Mouse (Mus musculus): ENCODE data around the gene Grik1. TPM values are rescaled to one million over a fixed set of nuclear protein-coding genes. Genes with fewer than 3 reads are reported as not detected.

Grik1 gene
- polyA plus RNA-seq, 1 experiment = not detected

GRCm38 (mm10) chr16:88111459-88111858 lies 178.6 kb downstream of the Grik1 start:
- TF ChIP-seq CTCF (IDR thresholded peaks at IDR 0.05; ENCODE audit: low read depth, low read length) (no peak), POLR2A (IDR thresholded peaks at IDR 0.05; ENCODE audit: borderline replicate concordance, low read depth, low read length) (no peak)
- H3K4me3 ChIP-seq (ENCODE audit: insufficient read depth, low read length) = no peak overlapping the region

GRCm38 (mm10) chr16:88094206-88094789 lies 195.8 kb downstream of the Grik1 start:
- Histone ChIP-seq H3K27ac (ENCODE audit: insufficient read depth, low read depth, low read length) (no peak overlapping the region), H3K4me3 (ENCODE audit: insufficient read depth, low read length) (no peak overlapping the region), H3K4me1 (ENCODE audit: control insufficient read depth, insufficient read depth, low read length) (no peaks in the 10 kb centered on the region)
- TF ChIP-seq POLR2A (IDR thresholded peaks at IDR 0.05; ENCODE audit: borderline replicate concordance, low read depth, low read length) = no peak
- TF ChIP-seq CTCF (IDR thresholded peaks at IDR 0.05; ENCODE audit: low read depth, low read length) = no peak

More at GRCm38 (mm10) chr16:88111459-88111858, 178.6 kb downstream of the Grik1 start:
- no peak overlapping the region for H3K27ac ChIP-seq (ENCODE audit: insufficient read depth, low read depth, low read length)
- no peaks in the 10 kb centered on the region for H3K4me1 ChIP-seq (ENCODE audit: control insufficient read depth, insufficient read depth, low read length)

GRCm38 (mm10) chr16:88087280-88087679 lies 202.8 kb downstream of the Grik1 start:
- H3K27ac ChIP-seq (ENCODE audit: insufficient read depth, low read depth, low read length) = no peak overlapping the region
- H3K4me1 ChIP-seq (ENCODE audit: control insufficient read depth, insufficient read depth, low read length) = no peaks in the 10 kb centered on the region
- TF ChIP-seq POLR2A (IDR thresholded peaks at IDR 0.05; ENCODE audit: borderline replicate concordance, low read depth, low read length) (no peak), CTCF (IDR thresholded peaks at IDR 0.05; ENCODE audit: low read depth, low read length) (no peak)
- no peak overlapping the region for H3K4me3 ChIP-seq (ENCODE audit: insufficient read depth, low read length)

GRCm38 (mm10) chr16:88074716-88075115 lies 215.3 kb downstream of the Grik1 start:
- TF ChIP-seq CTCF (IDR thresholded peaks at IDR 0.05; ENCODE audit: low read depth, low read length) = no peak
- no peak for TF ChIP-seq POLR2A (IDR thresholded peaks at IDR 0.05; ENCODE audit: borderline replicate concordance, low read depth, low read length)
- H3K4me3 ChIP-seq (ENCODE audit: insufficient read depth, low read length) = no peak overlapping the region
- no peaks in the 10 kb centered on the region for H3K4me1 ChIP-seq (ENCODE audit: control insufficient read depth, insufficient read depth, low read length)
- H3K27ac ChIP-seq (ENCODE audit: insufficient read depth, low read depth, low read length) = no peak overlapping the region

- Histone ChIP-seq H3K4me3 (ENCODE audit: insufficient read depth, low read length) (no peak overlapping the region), H3K4me1 (ENCODE audit: control insufficient read depth, insufficient read depth, low read length) (no peaks in the 10 kb centered on the region), H3K27ac (ENCODE audit: insufficient read depth, low read depth, low read length) (no peak overlapping the region)
- TF ChIP-seq POLR2A (IDR thresholded peaks at IDR 0.05; ENCODE audit: borderline replicate concordance, low read depth, low read length) (no peak), CTCF (IDR thresholded peaks at IDR 0.05; ENCODE audit: low read depth, low read length) (no peak)
These were observed 229.1 kb downstream of the Grik1 start for GRCm38 (mm10) chr16:88060936-88061335.

- Histone ChIP-seq H3K4me3 (ENCODE audit: insufficient read depth, low read length) (no peak overlapping the region), H3K27ac (ENCODE audit: insufficient read depth, low read depth, low read length) (no peak overlapping the region), H3K4me1 (ENCODE audit: control insufficient read depth, insufficient read depth, low read length) (no peaks in the 10 kb centered on the region)
- no peak for TF ChIP-seq CTCF (IDR thresholded peaks at IDR 0.05; ENCODE audit: low read depth, low read length)
- no peak for TF ChIP-seq POLR2A (IDR thresholded peaks at IDR 0.05; ENCODE audit: borderline replicate concordance, low read depth, low read length)
These were observed 241.9 kb downstream of the Grik1 start for GRCm38 (mm10) chr16:88048121-88048520.

- Histone ChIP-seq H3K4me1 (ENCODE audit: control insufficient read depth, insufficient read depth, low read length) (no peaks in the 10 kb centered on the region), H3K27ac (ENCODE audit: insufficient read depth, low read depth, low read length) (no peak overlapping the region), H3K4me3 (ENCODE audit: insufficient read depth, low read length) (no peak overlapping the region)
- TF ChIP-seq CTCF (IDR thresholded peaks at IDR 0.05; ENCODE audit: low read depth, low read length) (no peak), POLR2A (IDR thresholded peaks at IDR 0.05; ENCODE audit: borderline replicate concordance, low read depth, low read length) (no peak)
These were observed 245.7 kb downstream of the Grik1 start for GRCm38 (mm10) chr16:88044321-88044720.

GRCm38 (mm10) chr16:88042458-88042857 lies 247.6 kb downstream of the Grik1 start:
- H3K4me1 ChIP-seq (ENCODE audit: control insufficient read depth, insufficient read depth, low read length) = no peaks in the 10 kb centered on the region
- H3K4me3 ChIP-seq (ENCODE audit: insufficient read depth, low read length) = no peak overlapping the region
- TF ChIP-seq POLR2A (IDR thresholded peaks at IDR 0.05; ENCODE audit: borderline replicate concordance, low read depth, low read length) (no peak), CTCF (IDR thresholded peaks at IDR 0.05; ENCODE audit: low read depth, low read length) (no peak)
- no peak overlapping the region for H3K27ac ChIP-seq (ENCODE audit: insufficient read depth, low read depth, low read length)

- no peak overlapping the region for H3K4me3 ChIP-seq (ENCODE audit: insufficient read depth, low read length)
- TF ChIP-seq POLR2A (IDR thresholded peaks at IDR 0.05; ENCODE audit: borderline replicate concordance, low read depth, low read length) = no peak
- TF ChIP-seq CTCF (IDR thresholded peaks at IDR 0.05; ENCODE audit: low read depth, low read length) = no peak
These were observed 251.5 kb downstream of the Grik1 start for GRCm38 (mm10) chr16:88038503-88039091.

GRCm38 (mm10) chr16:87988805-87989204 lies 301.3 kb downstream of the Grik1 start:
- Histone ChIP-seq H3K4me1 (ENCODE audit: control insufficient read depth, insufficient read depth, low read length) (no peaks in the 10 kb centered on the region), H3K4me3 (ENCODE audit: insufficient read depth, low read length) (no peak overlapping the region), H3K27ac (ENCODE audit: insufficient read depth, low read depth, low read length) (no peak overlapping the region)
- no peak for TF ChIP-seq CTCF (IDR thresholded peaks at IDR 0.05; ENCODE audit: low read depth, low read length)
- no peak for TF ChIP-seq POLR2A (IDR thresholded peaks at IDR 0.05; ENCODE audit: borderline replicate concordance, low read depth, low read length)

More at GRCm38 (mm10) chr16:88038503-88039091, 251.5 kb downstream of the Grik1 start:
- H3K4me1 ChIP-seq (ENCODE audit: control insufficient read depth, insufficient read depth, low read length) = no peaks in the 10 kb centered on the region
- H3K27ac ChIP-seq (ENCODE audit: insufficient read depth, low read depth, low read length) = no peak overlapping the region
